Mouse (Mus musculus) lung, postnatal 0 days (tissue): ENCODE results near the gene Cdhr4. TPM values are rescaled to one million over a fixed set of nuclear protein-coding genes. Genes with fewer than 3 reads are reported as not detected.

Experiments
- ATAC-seq: fragments of 200-750 bp; cut with Nextera tagmentation; 2 replicates; pipeline ENCODE4 v1.8.0; 2017; ENCODE audit warnings: moderate library complexity
- DNase-seq: peaks from one replicate; pipeline ENCODE4 v3.0.0-alpha.2; 2016; ENCODE audit warnings: low spot score
- H3K27ac ChIP-seq: fragments of 300-500 bp; sonication (generic); 2 replicates; pipeline ENCODE4 v1.5.1; 2014; ENCODE audit warnings: antibody characterized with exemption, mild to moderate bottlenecking, low read length, mixed read lengths
- H3K27me3 ChIP-seq: fragments of 300-500 bp; sonication (generic); replicated peaks from 2 replicates; pipeline ENCODE4 v1.6.1; 2014; ENCODE audit warnings: low read length, mixed read lengths; ENCODE audit not compliant: insufficient read depth
- H3K36me3 ChIP-seq: fragments of 300-500 bp; sonication (generic); 2 replicates; pipeline ENCODE4 v1.6.1; 2014; ENCODE audit warnings: low read length, mixed read lengths; ENCODE audit not compliant: insufficient read depth
- H3K4me1 ChIP-seq: fragments of 300-500 bp; sonication (generic); 2 replicates; pipeline ENCODE4 v1.6.1; 2014; ENCODE audit warnings: antibody characterized with exemption, low read depth, low read length, mixed read lengths; ENCODE audit not compliant: insufficient read depth
- H3K4me2 ChIP-seq: fragments of 300-500 bp; sonication (generic); replicated peaks from 2 replicates; pipeline ENCODE4 v1.6.1; 2014; ENCODE audit warnings: low read depth, mild to moderate bottlenecking, low read length, moderate library complexity, mixed read lengths
- H3K4me3 ChIP-seq: fragments of 300-500 bp; sonication (generic); 2 replicates; pipeline ENCODE4 v1.5.1; 2014; ENCODE audit warnings: low read depth, low read length
- H3K9ac ChIP-seq: fragments of 300-500 bp; sonication (generic); replicated peaks from 2 replicates; pipeline ENCODE4 v1.6.1; 2014; ENCODE audit warnings: low read depth, mild to moderate bottlenecking
- H3K9me3 ChIP-seq: fragments of 300-500 bp; sonication (generic); 2 replicates; pipeline ENCODE4 v1.6.1; 2016; ENCODE audit warnings: low read length, mixed read lengths
- CTCF ChIP-seq: IDR thresholded peaks from 2 replicates; pipeline ENCODE4 v1.5.1; 2016; ENCODE audit warnings: antibody characterized with exemption, mild to moderate bottlenecking
- EP300 ChIP-seq: IDR thresholded peaks from 2 replicates; pipeline ENCODE4 v1.6.1; 2016; ENCODE audit warnings: antibody characterized with exemption, mild to moderate bottlenecking, control low read depth
- WGBS: fragments of 180-500 bp; shearing (Covaris S2); extraction: QIAGEN DNeasy Blood & Tissue Kit; methylation state at CpG from one replicate; pipeline ENCODE4 v1.1.7; 2014; 5-methylcytosine and 5-hydroxymethylcytosine counted together
- polyA plus RNA-seq: library from polyadenylated mRNA; unstranded; fragments of >200 nt; fragmentation: Nextera tagmentation; extraction: Ambion mirVana; gene quantifications from 2 replicates; pipeline ENCODE4 v1.2.1, GENCODE M21; 2015

The Cdhr4 gene
- polyA plus RNA-seq, 1 experiment from 2014 or later = 7.8 TPM

DNA sequence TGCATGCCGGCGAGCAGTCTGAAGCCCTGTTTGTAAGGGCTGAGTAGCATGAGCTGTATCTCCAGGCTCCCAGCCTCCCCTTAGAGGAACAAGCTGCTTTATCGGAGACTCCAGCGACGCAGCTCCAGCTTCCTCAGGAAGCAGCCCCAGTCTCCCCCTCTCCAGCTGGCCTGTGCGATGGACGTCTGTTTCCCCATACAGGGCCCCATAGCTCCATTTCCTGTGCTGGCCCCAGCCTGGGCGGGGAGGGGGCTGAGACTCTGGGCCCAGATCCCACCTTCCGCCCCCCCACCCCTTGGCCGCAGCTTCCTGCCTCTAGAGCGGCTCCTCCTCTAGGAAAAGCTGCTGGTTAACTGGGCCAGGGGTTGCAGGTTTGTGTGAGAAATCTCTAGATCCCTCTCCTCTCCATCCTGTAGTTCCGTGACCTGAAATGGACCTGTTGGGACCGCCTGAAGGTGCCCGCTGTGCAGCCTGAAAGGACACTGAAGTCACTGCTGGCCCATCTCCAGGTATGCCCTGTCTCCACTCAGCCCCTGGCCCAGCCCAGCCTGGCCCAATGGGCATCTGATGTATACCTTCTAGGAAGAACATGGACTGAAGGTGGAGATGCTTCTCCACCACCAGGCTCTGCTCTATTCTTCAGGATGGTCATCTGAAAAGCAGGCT lies 9.5 kb upstream of the Cdhr4 start, which contains the start of gene Gm20661:
Gene Gm20661, plus strand, starts transcription at position 378 of the 666 bp plus-strand sequence.
- Histone ChIP-seq H3K4me3 (peak within 1 kb of the TSS; percentile 59), H3K9me3 (no peaks in the 10 kb centered on the region), H3K4me2 (peak within 1 kb of the TSS; percentile 70), H3K9ac (peak within 1 kb of the TSS; percentile 44), H3K36me3 (0 out of 2 replicates have a peak, but pooled peaks cover 14% of the 10 kb centered on the region), H3K27ac (peak within 1 kb of the TSS; percentile 92), H3K4me1 (peaks cover 11% of the 10 kb centered on the region; the same call in 1 of the 2 replicates), H3K27me3 (no peaks in the 10 kb centered on the region)
- DNase-seq (peak; percentile 94), ATAC-seq (peak; percentile 77)
- TF ChIP-seq EP300 (peak; percentile 91), CTCF (no peak)
- 16% methylated on average over 14 of the region's 14 CpGs for WGBS

DNA sequence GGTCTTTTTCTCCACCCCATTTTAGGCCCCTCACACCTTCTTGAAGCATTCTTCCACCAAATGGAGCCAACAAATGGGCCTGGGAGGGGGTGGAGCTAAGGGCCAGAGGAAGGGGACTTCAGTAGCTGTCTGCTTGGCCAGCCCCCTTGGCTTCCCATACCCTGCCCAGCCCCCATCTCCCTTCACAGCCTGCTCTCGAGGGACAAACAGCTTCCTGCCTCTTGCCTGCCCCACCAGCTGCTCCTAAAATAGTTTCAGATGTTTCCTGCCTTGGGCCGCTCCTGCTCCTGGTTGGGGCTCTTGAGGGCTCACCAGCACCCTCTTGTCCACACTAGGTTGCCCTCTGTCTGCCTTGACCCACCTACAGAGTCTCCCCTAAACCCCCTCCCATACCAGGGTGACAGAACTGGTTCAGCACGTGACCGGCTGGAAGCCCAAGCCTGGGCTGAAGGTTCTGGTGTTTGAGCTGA lies 8.8 kb upstream of the Cdhr4 start:
- peak; percentile 77 for ATAC-seq
- 0 out of 2 replicates have a peak, but pooled peaks cover 14% of the 10 kb centered on the region for H3K36me3 ChIP-seq
- peak; percentile 94 for DNase-seq
- TF ChIP-seq CTCF (no peak), EP300 (no peak; the same call in 1 of the 2 replicates)
- H3K9me3 ChIP-seq = no peaks in the 10 kb centered on the region
- peaks cover 11% of the 10 kb centered on the region; the same call in 1 of the 2 replicates for H3K4me1 ChIP-seq
- H3K27me3 ChIP-seq = no peaks in the 10 kb centered on the region
- 3% methylated on average over 4 of the region's 4 CpGs for WGBS
- H3K27ac ChIP-seq = peak overlapping the region; percentile 92
- H3K4me3 ChIP-seq = peak overlapping the region; percentile 59; the same call in 1 of the 2 replicates
- peak overlapping the region; percentile 44; the same call in 1 of the 2 replicates for H3K9ac ChIP-seq
- H3K4me2 ChIP-seq = peak overlapping the region; percentile 70

DNA sequence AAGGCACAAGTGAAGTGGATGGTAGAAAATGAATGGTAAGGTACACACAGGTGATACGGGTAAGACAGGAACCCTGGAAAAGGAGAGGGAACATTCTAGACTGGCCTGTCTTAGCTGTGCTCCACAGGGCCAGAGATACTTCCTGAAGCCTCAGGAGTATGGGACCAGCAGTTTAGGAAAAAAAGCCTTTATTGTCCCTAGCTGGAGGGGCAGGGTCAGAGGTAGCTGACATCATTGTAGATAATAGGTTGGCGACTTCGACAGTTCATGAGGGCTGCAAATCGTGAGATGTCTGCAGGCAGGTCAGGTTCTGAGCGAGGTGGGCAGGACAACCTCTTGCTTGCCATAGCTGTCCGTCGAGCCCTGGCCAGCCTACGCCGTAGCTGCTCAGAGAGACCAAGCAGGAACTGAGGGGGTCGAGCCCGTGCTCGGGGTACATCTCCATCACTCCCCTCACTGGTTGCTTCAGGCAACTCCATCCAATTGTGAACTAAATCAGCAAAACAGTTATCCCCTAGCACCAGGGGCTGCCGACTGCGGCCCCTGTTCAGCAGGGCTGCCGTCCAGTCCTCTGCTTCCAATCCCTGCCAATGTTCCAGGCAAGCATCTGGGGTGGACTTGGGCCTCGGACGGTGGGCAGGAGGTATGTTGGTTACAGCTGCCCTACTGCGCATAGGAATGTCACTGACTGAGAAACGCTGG lies 8.1 kb upstream of the Cdhr4 start:
- Histone ChIP-seq H3K36me3 (0 out of 2 replicates have a peak, but pooled peaks cover 11% of the 10 kb centered on the region), H3K4me2 (peak overlapping the region; percentile 70), H3K4me1 (peaks cover 11% of the 10 kb centered on the region; the same call in 1 of the 2 replicates), H3K27ac (peak overlapping the region; percentile 92), H3K9ac (peak overlapping the region; percentile 44), H3K27me3 (no peaks in the 10 kb centered on the region), H3K9me3 (no peaks in the 10 kb centered on the region), H3K4me3 (peak overlapping the region; percentile 59)
- 23% methylated on average over 19 of the region's 19 CpGs for WGBS
- ATAC-seq = no peak
- TF ChIP-seq CTCF = no peak
- no peak for TF ChIP-seq EP300
- no peak for DNase-seq

- Histone ChIP-seq H3K4me3 (peak overlapping the region; percentile 59), H3K9me3 (no peaks in the 10 kb centered on the region), H3K36me3 (0 out of 2 replicates have a peak, but pooled peaks cover 6% of the 10 kb centered on the region), H3K4me2 (peak overlapping the region; percentile 70), H3K27ac (peak overlapping the region; percentile 92), H3K9ac (peak overlapping the region; percentile 44), H3K4me1 (peaks cover 11% of the 10 kb centered on the region; the same call in 1 of the 2 replicates), H3K27me3 (no peaks in the 10 kb centered on the region)
- ATAC-seq = no peak
- no peak for TF ChIP-seq EP300
- no peak for TF ChIP-seq CTCF
- DNase-seq = no peak
- WGBS = 32% methylated on average over 9 of the region's 9 CpGs
Observed at GRCm38 (mm10) chr9:107984754-107985055, 7.6 kb upstream of the Cdhr4 start.

GRCm38 (mm10) chr9:107985131-107986119 lies 6.9 kb upstream of the Cdhr4 start, which contains the start of gene Inka1:
Gene Inka1, minus strand, starts transcription at chr9:107985879.
- under 1% methylated on average over 58 of the region's 58 CpGs for WGBS
- peaks cover 11% of the 10 kb centered on the region; the same call in 1 of the 2 replicates for H3K4me1 ChIP-seq
- H3K27me3 ChIP-seq = no peaks in the 10 kb centered on the region
- H3K36me3 ChIP-seq = 0 out of 2 replicates have a peak, but pooled peaks cover 4% of the 10 kb centered on the region
- peak within 1 kb of the TSS; percentile 70 for H3K4me2 ChIP-seq
- peak within 1 kb of the TSS; percentile 59 for H3K4me3 ChIP-seq
- peak within 1 kb of the TSS; percentile 44 for H3K9ac ChIP-seq
- ATAC-seq (peak; percentile 67), DNase-seq (peak; percentile 90)
- TF ChIP-seq CTCF = peak; percentile 43
- TF ChIP-seq EP300 = no peak
- H3K27ac ChIP-seq = peak within 1 kb of the TSS; percentile 92
- H3K9me3 ChIP-seq = no peaks in the 10 kb centered on the region
